Comparison of ENCODE assay signal across 9 mouse cellular contexts in genomic region chr8:116504477-116505120, GRCm38 (mm10). TPM values are rescaled to one million over a fixed set of nuclear protein-coding genes. Genes with fewer than 3 reads are reported as not detected.
DNase-seq lines count a peak whose midpoint lies in the region; ATAC-seq lines count a peak whose summit lies in the region.
"Had no signal": no experiment of that assay in that cellular context is flagged by ENCODE, and none has a peak within 500 bp of the region (broad histone marks: within the 10 kb centered on the region; RNA-seq: fewer than 3 reads in every experiment).

TSS of gene Dynlrb2 (plus strand) at chr8:116504974.

- H3K27me3 ChIP-seq in forebrain, embryonic 16.5 days (replicated peaks; ENCODE audit: control insufficient read depth, insufficient read depth, low read length): no peaks in the 10 kb centered on the region
- no peaks in the 10 kb centered on the region for H3K27me3 ChIP-seq in liver, embryonic 15.5 days
- H3K27me3 ChIP-seq in stomach, embryonic 14.5 days (ENCODE audit: control insufficient read depth, insufficient read depth, low read length): no peaks in the 10 kb centered on the region

- H3K4me2 ChIP-seq in forebrain, embryonic 16.5 days (ENCODE audit: low read length): peak within 1 kb of the TSS; percentile 87
- peak within 1 kb of the TSS; percentile 63 for H3K4me2 ChIP-seq in liver, embryonic 15.5 days
- H3K4me2 ChIP-seq in stomach, embryonic 14.5 days (replicated peaks; ENCODE audit: low read depth, low read length): peak within 1 kb of the TSS; percentile 71

- H3K27ac ChIP-seq in forebrain, embryonic 16.5 days (ENCODE audit: low read length): peak within 1 kb of the TSS; percentile 31; the same call in 1 of the 2 replicates
- H3K27ac ChIP-seq in liver, embryonic 15.5 days (replicated peaks): no peak within 1 kb of the TSS
- no peak within 1 kb of the TSS for H3K27ac ChIP-seq in stomach, embryonic 14.5 days (ENCODE audit: low read length)

- intact Hi-C loops in heart, postnatal 25 days (cut with DNase I): loop anchor here (5.0 to 10.0 kb wide), 3 partner anchors 38 to 230 kb away; partner anchors contain the start of gene Cdyl2

- H3K4me3 ChIP-seq in forebrain, embryonic 16.5 days (replicated peaks; ENCODE audit: low read length): peak within 1 kb of the TSS; percentile 47
- peak within 1 kb of the TSS; percentile 37 for H3K4me3 ChIP-seq in liver, embryonic 15.5 days (replicated peaks)
- H3K4me3 ChIP-seq in stomach, embryonic 14.5 days (ENCODE audit: low read depth, low read length): peak within 1 kb of the TSS; percentile 31

- no peaks in the 10 kb centered on the region for H3K36me3 ChIP-seq in forebrain, embryonic 16.5 days (ENCODE audit: control insufficient read depth, insufficient read depth)
- no peaks in the 10 kb centered on the region for H3K36me3 ChIP-seq in liver, embryonic 15.5 days (replicated peaks)
- no peaks in the 10 kb centered on the region for H3K36me3 ChIP-seq in stomach, embryonic 14.5 days (ENCODE audit: control insufficient read depth, insufficient read depth, low read length)
- H3K36me3 ChIP-seq: G1E had no signal

- peak; percentile 82 to 90 for DNase-seq in CD8-positive naive resting alpha-beta T cell, adult 2 months (ENCODE audit: low read depth in 2 of 2, low spot score in 2 of 2)
- DNase-seq in cerebellum, adult 11 months: peak; percentile 84
- DNase-seq in heart, postnatal 25 days (ENCODE audit: low spot score): peak; percentile 67
- peak; percentile 33 for DNase-seq in large intestine, adult 2 months (ENCODE audit: low read depth, low spot score)
- DNase-seq in neural tube, embryonic 10.5 days (ENCODE audit: extremely low spot score, low spot score): peak; percentile 89

- H3K9ac ChIP-seq in forebrain, embryonic 16.5 days (replicated peaks; ENCODE audit: low read depth, low read length): peak within 1 kb of the TSS; percentile 62
- H3K9ac ChIP-seq in liver, embryonic 15.5 days: no peak within 1 kb of the TSS
- no peak within 1 kb of the TSS; the same call in 1 of the 2 replicates for H3K9ac ChIP-seq in stomach, embryonic 14.5 days (replicated peaks; ENCODE audit: low read depth, low read length)

- WGBS in forebrain, embryonic 16.5 days: 9% methylated on average over 19 of the region's 19 CpGs
- 6% methylated on average over 19 of the region's 19 CpGs for WGBS in large intestine, adult 2 months
- WGBS in liver, embryonic 15.5 days (ENCODE audit: insufficient replicate concordance): 5% methylated on average over 19 of the region's 19 CpGs
- WGBS in stomach, embryonic 14.5 days: 5% methylated on average over 19 of the region's 19 CpGs

- H3K4me1 ChIP-seq in forebrain, embryonic 16.5 days (replicated peaks; ENCODE audit: control insufficient read depth, insufficient read depth, low read length): peaks cover 6% of the 10 kb centered on the region
- H3K4me1 ChIP-seq in liver, embryonic 15.5 days (replicated peaks): no peaks in the 10 kb centered on the region
- H3K4me1 ChIP-seq in stomach, embryonic 14.5 days (ENCODE audit: control insufficient read depth, insufficient read depth, low read length): no peaks in the 10 kb centered on the region

- peak; percentile 99 for ATAC-seq in forebrain, embryonic 16.5 days
- no peak for ATAC-seq in liver, embryonic 15.5 days (ENCODE audit: insufficient read depth)
- peak; percentile 84; the same call in 1 of the 2 replicates for ATAC-seq in stomach, embryonic 14.5 days (ENCODE audit: insufficient number of reproducible peaks, insufficient read depth, low FRiP score, low read depth)

- H3K9me3 ChIP-seq in forebrain, embryonic 16.5 days (ENCODE audit: control insufficient read depth, low read length): no peaks in the 10 kb centered on the region
- no peaks in the 10 kb centered on the region for H3K9me3 ChIP-seq in liver, embryonic 15.5 days (replicated peaks)
- no peaks in the 10 kb centered on the region for H3K9me3 ChIP-seq in stomach, embryonic 14.5 days (ENCODE audit: control insufficient read depth, low read depth, low read length)

RNA-seq across cellular contexts. Expression of gene Dynlrb2, which starts in this region (rescaled TPM):
- polyA plus RNA-seq in forebrain, embryonic 16.5 days (2015; fragmentation: Nextera tagmentation; extraction: Ambion mirVana): 5.9 and 7.1 TPM in 2 replicates
- not detected for total RNA-seq in heart, postnatal 25 days (2021)
- polyA plus RNA-seq in large intestine, adult 2 months (2012; rRNA removed): 0.21 TPM in 1 of 2 replicates, not detected in the other
- not detected in 2 replicates for polyA plus RNA-seq in liver, embryonic 15.5 days (2015; fragmentation: Nextera tagmentation; extraction: Ambion mirVana)
- polyA plus RNA-seq in stomach, embryonic 14.5 days (2014; fragmentation: Nextera tagmentation; extraction: Ambion mirVana): not detected in 2 replicates
- total RNA-seq: G1E had no signal
- polyA plus RNA-seq: G1E had no signal

Comparison
In these comparisons a context has a peak if more than half of its experiments do, and no peak if none do; other contexts are left out.
1. Peak in DNase-seq in heart, postnatal 25 days; RNA of the gene not detected or under 1 TPM.
2. Peak in DNase-seq in large intestine, adult 2 months; RNA of the gene not detected or under 1 TPM.
3. Peak in ATAC-seq, H3K4me3 ChIP-seq and H3K4me2 ChIP-seq in stomach, embryonic 14.5 days; RNA of the gene not detected or under 1 TPM.
4. DNase-seq: peak in every context shown above with its lines; median percentile 89 in neural tube, embryonic 10.5 days; 86 in CD8-positive naive resting alpha-beta T cell, adult 2 months; 84 in cerebellum, adult 11 months; 67 in heart, postnatal 25 days; 33 in large intestine, adult 2 months.